Mouse (Mus musculus): Measurements from ENCODE around the gene Gm5624.
"Not testable (repeated sequence)": the region's sequence is repeated elsewhere in the genome, so short reads cannot be mapped to it uniquely, and the experiment has no call there.

Gm5624 gene

GRCm38 (mm10) chr14:44627737-44628136, at the start of gene Gm5624:
Gene Gm5624 (minus strand): TSS chr14:44627938.
- DNase-seq (ENCODE audit: low spot score in 2 of 2) = not testable (repeated sequence)

- DNase-seq (ENCODE audit: low spot score in 2 of 2) = peak in 1 of 2 experiments; percentile 0
Measured at GRCm38 (mm10) chr14:44591765-44592164, 36.0 kb downstream of the Gm5624 start.

GRCm38 (mm10) chr14:44582853-44583252, 44.9 kb downstream of the Gm5624 start, which contains the start of gene Gm8247:
Gene Gm8247 (plus strand): TSS chr14:44583153.
- DNase-seq (ENCODE audit: low spot score in 2 of 2) = not testable (repeated sequence)

- not testable (repeated sequence) for DNase-seq (ENCODE audit: low spot score in 2 of 2)
Measured at GRCm38 (mm10) chr14:44547961-44548360, 79.8 kb downstream of the Gm5624 start.

- not testable (repeated sequence) for DNase-seq (ENCODE audit: low spot score in 2 of 2)
Measured at GRCm38 (mm10) chr14:44517976-44518375, 109.8 kb downstream of the Gm5624 start, which contains the start of gene Gm17093. Gene Gm17093 (plus strand): TSS chr14:44518276.

Data from urinary bladder, postnatal 36 days (tissue).